Mouse (Mus musculus): ENCODE measurements at regions not wholly inside any gene's neighbourhood (a gene's known extent, or its start where the extent isn't known, plus 50 kb on each side); places are given as distances from the start of the nearest gene placed in this dataset.

DNA sequence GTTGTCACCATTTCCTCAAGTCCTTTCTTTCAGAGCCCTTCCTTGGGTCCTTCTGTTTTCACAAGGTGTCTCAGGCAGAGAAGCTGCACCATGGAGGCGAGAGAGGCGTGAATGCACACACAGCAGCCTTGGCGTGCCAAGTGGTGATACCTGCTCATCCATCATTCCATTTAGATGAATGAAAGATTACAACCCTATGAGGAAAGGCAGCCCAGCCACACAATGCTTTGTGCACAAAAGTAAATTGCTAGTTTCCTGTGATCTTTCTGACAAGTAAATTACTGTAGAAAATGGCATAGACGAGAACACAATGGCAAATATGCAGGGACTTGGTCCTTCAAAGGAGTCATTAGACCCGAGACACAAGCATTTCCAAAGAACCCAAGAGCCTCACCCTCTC lies 101.4 kb downstream of the Rnd3 start:
- Histone ChIP-seq H3K36me3 (replicated peaks) (no peaks in the 10 kb centered on the region), H3K4me2 (no peak overlapping the region), H3K27me3 (no peaks in the 10 kb centered on the region), H3K4me1 (peaks cover 17% of the 10 kb centered on the region; the same call in 1 of the 2 replicates), H3K9ac (no peak overlapping the region), H3K27ac (no peak overlapping the region; the same call in 1 of the 2 replicates), H3K9me3 (no peaks in the 10 kb centered on the region), H3K4me3 (replicated peaks) (no peak overlapping the region)
- WGBS, result 55% methylated on average over 5 of the region's 5 CpGs
- 0 out of 2 replicates have a peak, but pooled peaks have one; percentile 11 for ATAC-seq (ENCODE audit: low FRiP score)

GRCm38 (mm10) chr2:51045626-51046025 lies 103.3 kb downstream of the Rnd3 start:
- no peak overlapping the region for H3K27ac ChIP-seq
- no peak overlapping the region for H3K4me2 ChIP-seq
- no peak overlapping the region for H3K9ac ChIP-seq
- peaks cover 22% of the 10 kb centered on the region for H3K4me1 ChIP-seq
- H3K36me3 ChIP-seq (replicated peaks), result no peaks in the 10 kb centered on the region
- WGBS, result 59% methylated on average over 2 of the region's 2 CpGs
- no peak overlapping the region for H3K4me3 ChIP-seq (replicated peaks)
- no peak for ATAC-seq (ENCODE audit: low FRiP score)
- no peaks in the 10 kb centered on the region for H3K27me3 ChIP-seq
- no peaks in the 10 kb centered on the region for H3K9me3 ChIP-seq

DNA sequence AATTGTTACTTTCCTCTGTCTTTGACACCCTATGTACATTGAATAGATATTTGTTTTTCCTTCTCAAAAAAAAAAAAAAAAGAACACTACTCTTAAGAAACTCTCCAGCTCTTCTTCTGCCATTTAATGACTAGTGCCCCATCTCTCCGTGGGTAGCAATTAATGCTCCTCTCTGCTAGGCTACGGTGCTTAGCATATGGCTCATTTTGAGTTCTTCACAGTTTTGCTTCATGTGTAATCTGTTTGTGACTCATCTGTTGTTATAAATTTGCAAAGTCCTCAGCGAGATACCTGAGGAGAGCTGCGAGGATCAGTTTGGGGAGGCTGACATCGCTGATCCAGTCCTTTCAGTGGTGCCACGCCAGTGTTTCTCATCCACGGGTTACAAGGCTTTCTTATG lies 107.8 kb downstream of the Rnd3 start:
- ATAC-seq (ENCODE audit: low FRiP score), result no peak
- H3K4me1 ChIP-seq, result peaks cover 22% of the 10 kb centered on the region
- WGBS, result 44% methylated on average over 7 of the region's 7 CpGs
- no peaks in the 10 kb centered on the region for H3K27me3 ChIP-seq
- H3K27ac ChIP-seq, result no peak overlapping the region
- no peak overlapping the region for H3K4me2 ChIP-seq
- no peaks in the 10 kb centered on the region for H3K9me3 ChIP-seq
- H3K36me3 ChIP-seq (replicated peaks), result no peaks in the 10 kb centered on the region
- H3K9ac ChIP-seq, result no peak overlapping the region
- no peak overlapping the region for H3K4me3 ChIP-seq (replicated peaks)

DNA sequence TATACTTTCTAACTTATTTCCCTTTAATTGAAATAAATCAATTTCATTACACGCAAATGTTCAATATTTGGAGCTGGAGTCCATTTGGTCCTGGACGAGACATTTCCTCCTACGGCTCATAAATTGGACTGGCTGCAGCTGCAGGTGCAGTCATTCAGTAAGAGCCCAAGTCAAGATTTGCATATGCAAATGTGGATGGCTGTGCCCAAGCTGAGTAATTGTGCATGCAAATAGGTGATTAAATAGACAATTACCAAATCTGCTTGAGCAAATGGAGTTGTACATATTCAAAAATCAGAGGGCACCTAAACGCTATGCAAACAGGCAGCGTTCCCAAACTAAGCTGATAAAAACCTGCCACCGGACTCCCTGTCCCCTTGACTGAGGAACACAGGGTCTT lies 110.2 kb downstream of the Rnd3 start:
- peak; percentile 79 for ATAC-seq (ENCODE audit: low FRiP score)
- H3K9ac ChIP-seq, result no peak overlapping the region
- no peaks in the 10 kb centered on the region for H3K36me3 ChIP-seq (replicated peaks)
- no peak overlapping the region for H3K4me2 ChIP-seq
- no peaks in the 10 kb centered on the region for H3K27me3 ChIP-seq
- H3K9me3 ChIP-seq, result no peaks in the 10 kb centered on the region
- 30% methylated on average over 6 of the region's 6 CpGs for WGBS
- H3K4me3 ChIP-seq (replicated peaks), result no peak overlapping the region
- H3K27ac ChIP-seq, result no peak overlapping the region
- peaks cover 18% of the 10 kb centered on the region for H3K4me1 ChIP-seq

DNA sequence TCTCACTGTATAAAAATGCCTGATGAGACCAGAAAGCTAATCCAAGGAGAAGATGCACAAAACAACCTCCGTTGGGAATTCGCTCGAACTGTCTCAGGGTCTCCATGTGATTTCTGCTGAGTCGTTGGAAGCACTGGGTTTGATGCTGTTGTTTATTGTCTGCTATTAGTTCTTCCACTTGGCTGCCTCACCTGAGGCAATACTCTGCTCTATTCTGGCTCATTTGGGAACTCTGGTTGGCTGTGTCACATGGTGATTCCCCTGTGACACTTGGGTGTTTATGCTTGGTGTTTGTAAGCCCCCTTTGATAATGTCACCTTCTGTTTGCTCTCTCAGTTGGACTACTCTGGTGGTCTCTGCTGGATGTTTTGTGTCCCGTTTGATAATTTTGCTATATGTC lies 111.9 kb downstream of the Rnd3 start:
- H3K4me2 ChIP-seq, result no peak overlapping the region
- peaks cover 23% of the 10 kb centered on the region for H3K4me1 ChIP-seq
- H3K27ac ChIP-seq, result no peak overlapping the region
- no peak for ATAC-seq (ENCODE audit: low FRiP score)
- H3K36me3 ChIP-seq (replicated peaks), result no peaks in the 10 kb centered on the region
- no peak overlapping the region for H3K4me3 ChIP-seq (replicated peaks)
- no peaks in the 10 kb centered on the region for H3K27me3 ChIP-seq
- no peaks in the 10 kb centered on the region for H3K9me3 ChIP-seq
- 81% methylated on average over 5 of the region's 5 CpGs for WGBS
- H3K9ac ChIP-seq, result no peak overlapping the region

GRCm38 (mm10) chr2:51036190-51036755 lies 112.6 kb downstream of the Rnd3 start:
- no peak for ATAC-seq (ENCODE audit: low FRiP score)

DNA sequence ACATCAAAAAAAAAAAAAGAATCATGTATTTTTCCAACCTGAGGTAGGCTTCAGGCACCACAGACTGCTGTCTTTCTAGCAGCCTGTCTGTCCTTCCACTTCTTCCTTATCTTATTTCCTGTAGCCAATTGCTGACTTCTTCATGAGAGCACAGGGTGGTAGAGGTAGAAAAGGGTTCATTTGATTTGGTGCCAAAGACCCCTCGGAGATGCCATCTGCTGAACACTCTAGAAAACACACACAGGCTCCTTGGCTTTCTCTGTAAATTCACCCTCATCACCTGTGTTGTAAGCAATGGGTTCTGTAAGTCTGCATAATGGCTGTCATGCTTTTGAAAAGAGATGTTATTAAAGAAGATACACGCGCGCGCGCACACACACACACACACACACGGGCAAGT lies 115.0 kb downstream of the Rnd3 start:
- no peak overlapping the region for H3K9ac ChIP-seq
- H3K4me3 ChIP-seq (replicated peaks), result no peak overlapping the region
- H3K27ac ChIP-seq, result no peak overlapping the region
- peaks cover 15% of the 10 kb centered on the region for H3K4me1 ChIP-seq
- H3K4me2 ChIP-seq, result no peak overlapping the region
- whole genome bisulfite sequencing, result 91% methylated on average over 7 of the region's 7 CpGs
- H3K27me3 ChIP-seq, result no peaks in the 10 kb centered on the region
- ATAC-seq (ENCODE audit: low FRiP score), result no peak
- no peaks in the 10 kb centered on the region for H3K9me3 ChIP-seq
- no peaks in the 10 kb centered on the region for H3K36me3 ChIP-seq (replicated peaks)

More at GRCm38 (mm10) chr2:51036190-51036755, 112.6 kb downstream of the Rnd3 start:
- Histone ChIP-seq H3K36me3 (replicated peaks) (no peaks in the 10 kb centered on the region), H3K9me3 (no peaks in the 10 kb centered on the region), H3K27me3 (no peaks in the 10 kb centered on the region), H3K27ac (peak overlapping the region; percentile 0; the same call in 1 of the 2 replicates), H3K4me3 (replicated peaks) (no peak overlapping the region), H3K9ac (no peak overlapping the region), H3K4me2 (no peak overlapping the region), H3K4me1 (peaks cover 21% of the 10 kb centered on the region)
- 71% methylated on average over 8 of the region's 8 CpGs for WGBS

GRCm38 (mm10) chr2:51022479-51022878 lies 126.4 kb downstream of the Rnd3 start:
- Histone ChIP-seq H3K27ac (no peak overlapping the region), H3K9ac (no peak overlapping the region), H3K9me3 (no peaks in the 10 kb centered on the region), H3K4me1 (no peaks in the 10 kb centered on the region; the same call in 1 of the 2 replicates), H3K4me2 (no peak overlapping the region), H3K36me3 (replicated peaks) (no peaks in the 10 kb centered on the region), H3K4me3 (replicated peaks) (no peak overlapping the region), H3K27me3 (no peaks in the 10 kb centered on the region)
- WGBS, result 88% methylated on average over 2 of the region's 2 CpGs
- ATAC-seq (ENCODE audit: low FRiP score), result no peak

DNA sequence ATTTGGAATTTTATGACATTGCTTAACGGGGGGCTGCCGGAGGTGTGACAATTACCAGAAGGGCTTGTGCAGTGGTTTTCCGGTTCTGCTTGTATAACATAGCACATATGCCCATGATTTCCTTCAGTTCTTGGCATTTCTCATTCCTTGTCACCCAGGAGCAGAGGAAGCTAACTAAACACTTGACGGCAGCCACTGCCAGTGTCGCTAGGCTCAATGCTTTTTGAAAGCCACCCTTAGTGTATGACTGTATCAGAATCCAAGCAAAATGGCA lies 132.8 kb downstream of the Rnd3 start:
- H3K27me3 ChIP-seq, result no peaks in the 10 kb centered on the region
- no peak overlapping the region for H3K9ac ChIP-seq
- no peak overlapping the region for H3K4me3 ChIP-seq (replicated peaks)
- no peaks in the 10 kb centered on the region for H3K36me3 ChIP-seq (replicated peaks)
- no peak overlapping the region for H3K27ac ChIP-seq
- peaks cover 6% of the 10 kb centered on the region; the same call in 1 of the 2 replicates for H3K4me1 ChIP-seq
- WGBS, result 83% methylated on average over 5 of the region's 5 CpGs
- H3K9me3 ChIP-seq, result no peaks in the 10 kb centered on the region
- H3K4me2 ChIP-seq, result no peak overlapping the region
- ATAC-seq (ENCODE audit: low FRiP score), result no peak

- no peak overlapping the region for H3K4me2 ChIP-seq
- H3K4me1 ChIP-seq, result peaks cover 6% of the 10 kb centered on the region; the same call in 1 of the 2 replicates
- 75% methylated on average over 7 of the region's 7 CpGs for WGBS
- no peak overlapping the region for H3K9ac ChIP-seq
- H3K9me3 ChIP-seq, result no peaks in the 10 kb centered on the region
- ATAC-seq (ENCODE audit: low FRiP score), result no peak
- no peak overlapping the region for H3K4me3 ChIP-seq (replicated peaks)
- no peaks in the 10 kb centered on the region for H3K27me3 ChIP-seq
- no peak overlapping the region for H3K27ac ChIP-seq
- H3K36me3 ChIP-seq (replicated peaks), result no peaks in the 10 kb centered on the region
Measured at GRCm38 (mm10) chr2:51015360-51016128, 133.4 kb downstream of the Rnd3 start.

DNA sequence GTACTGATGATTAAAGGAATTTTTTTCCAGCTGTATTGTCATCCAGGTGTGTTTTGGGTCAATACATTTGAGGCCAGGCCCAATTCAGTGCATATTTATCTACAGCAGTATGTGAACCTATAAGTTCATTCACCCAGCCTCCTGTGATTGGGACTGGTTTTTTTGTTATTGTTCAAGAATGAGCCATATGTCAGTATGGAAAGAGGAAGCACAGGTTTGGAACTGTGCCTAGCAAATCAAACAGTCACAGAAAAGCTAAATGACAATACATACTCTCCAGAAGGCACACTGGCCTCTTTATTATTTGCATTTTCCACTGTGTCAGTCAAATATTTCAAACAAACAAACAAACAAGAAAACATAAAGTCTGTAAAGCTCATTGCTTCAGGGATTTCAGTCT lies 134.7 kb downstream of the Rnd3 start:
- no peak overlapping the region for H3K9ac ChIP-seq
- H3K4me2 ChIP-seq, result no peak overlapping the region
- no peak overlapping the region for H3K4me3 ChIP-seq (replicated peaks)
- H3K27ac ChIP-seq, result no peak overlapping the region
- no peaks in the 10 kb centered on the region for H3K36me3 ChIP-seq (replicated peaks)
- no peaks in the 10 kb centered on the region for H3K9me3 ChIP-seq
- no peaks in the 10 kb centered on the region for H3K27me3 ChIP-seq
- no peak for ATAC-seq (ENCODE audit: low FRiP score)
- H3K4me1 ChIP-seq, result peaks cover 6% of the 10 kb centered on the region; the same call in 1 of the 2 replicates

- H3K36me3 ChIP-seq (replicated peaks), result no peaks in the 10 kb centered on the region
- no peak overlapping the region for H3K4me2 ChIP-seq
- H3K9ac ChIP-seq, result no peak overlapping the region
- peaks cover 8% of the 10 kb centered on the region for H3K4me1 ChIP-seq
- no peak overlapping the region for H3K4me3 ChIP-seq (replicated peaks)
- no peak overlapping the region for H3K27ac ChIP-seq
- no peak for ATAC-seq (ENCODE audit: low FRiP score)
- H3K27me3 ChIP-seq, result no peaks in the 10 kb centered on the region
- H3K9me3 ChIP-seq, result no peaks in the 10 kb centered on the region
- 73% methylated on average over 2 of the region's 2 CpGs for WGBS
Measured at GRCm38 (mm10) chr2:51013090-51013489, 135.8 kb downstream of the Rnd3 start.

DNA sequence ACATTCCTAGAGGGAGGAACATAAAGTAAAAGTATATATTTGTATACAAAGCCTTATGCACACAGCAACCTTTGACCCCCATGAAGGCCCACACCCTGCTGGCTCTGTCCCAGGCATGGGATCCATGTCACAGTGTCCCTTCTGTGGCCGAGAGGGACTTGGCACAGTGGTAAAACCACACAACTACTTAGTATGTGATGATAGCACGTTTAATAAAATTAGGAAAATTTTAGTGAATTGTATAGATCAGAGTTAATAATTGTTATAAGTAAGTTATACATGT lies 140.7 kb downstream of the Rnd3 start:
- Histone ChIP-seq H3K36me3 (replicated peaks) (no peaks in the 10 kb centered on the region), H3K9me3 (no peaks in the 10 kb centered on the region), H3K27me3 (no peaks in the 10 kb centered on the region), H3K9ac (no peak overlapping the region), H3K4me3 (replicated peaks) (no peak overlapping the region), H3K4me2 (no peak overlapping the region), H3K27ac (peak overlapping the region; percentile 32; the same call in 1 of the 2 replicates), H3K4me1 (peaks cover 18% of the 10 kb centered on the region)
- peak; percentile 49; the same call in 1 of the 2 replicates for ATAC-seq (ENCODE audit: low FRiP score)
- 65% methylated on average over 2 of the region's 2 CpGs for WGBS
